Mouse (Mus musculus) c-Kit-positive CD71-positive TER-119-negative erythroid progenitor cells, embryonic 14.5 days (primary cell): ENCODE measurements around the gene Slc24a3.

Experiments
- DNase-seq: peaks from one replicate; pipeline ENCODE4 v3.0.0-alpha.2; 2013; ENCODE audit warnings: low read depth

Gene Slc24a3

GRCm38 (mm10) chr2:145546071-145546470 is 378.5 kb downstream of the Slc24a3 start:
- no peak for DNase-seq

GRCm38 (mm10) chr2:145554722-145555252 is 387.2 kb downstream of the Slc24a3 start:
- DNase-seq: no peak

- DNase-seq: no peak
Observed at GRCm38 (mm10) chr2:145555713-145556112, 388.2 kb downstream of the Slc24a3 start.

GRCm38 (mm10) chr2:145557361-145557931 is 389.9 kb downstream of the Slc24a3 start:
- peak; percentile 22 for DNase-seq

- DNase-seq: peak; percentile 6
Observed at GRCm38 (mm10) chr2:145562493-145562892, 394.9 kb downstream of the Slc24a3 start.

GRCm38 (mm10) chr2:145564596-145564995 is 397.0 kb downstream of the Slc24a3 start:
- DNase-seq: no peak

GRCm38 (mm10) chr2:145566904-145567303 is 399.4 kb downstream of the Slc24a3 start:
- no peak for DNase-seq

GRCm38 (mm10) chr2:145571943-145572342 is 404.4 kb downstream of the Slc24a3 start:
- no peak for DNase-seq

GRCm38 (mm10) chr2:145574148-145574547 is 406.6 kb downstream of the Slc24a3 start:
- no peak for DNase-seq

GRCm38 (mm10) chr2:145583103-145583502 is 415.5 kb downstream of the Slc24a3 start:
- no peak for DNase-seq

- no peak for DNase-seq
Observed at GRCm38 (mm10) chr2:145585437-145585836, 417.9 kb downstream of the Slc24a3 start.

- DNase-seq: peak; percentile 8
Observed at GRCm38 (mm10) chr2:145588009-145588737, 420.6 kb downstream of the Slc24a3 start.

GRCm38 (mm10) chr2:145591881-145592280 is 424.3 kb downstream of the Slc24a3 start:
- no peak for DNase-seq

- no peak for DNase-seq
Observed at GRCm38 (mm10) chr2:145593649-145594347, 426.2 kb downstream of the Slc24a3 start.

- no peak for DNase-seq
Observed at GRCm38 (mm10) chr2:145597866-145598265, 430.3 kb downstream of the Slc24a3 start.

- no peak for DNase-seq
Observed at GRCm38 (mm10) chr2:145607844-145608243, 440.3 kb downstream of the Slc24a3 start.

- DNase-seq: peak; percentile 22
Observed at GRCm38 (mm10) chr2:145610796-145611705, 443.5 kb downstream of the Slc24a3 start.

GRCm38 (mm10) chr2:145612937-145613336 is 445.4 kb downstream of the Slc24a3 start:
- no peak for DNase-seq

- DNase-seq: no peak
Observed at GRCm38 (mm10) chr2:145613705-145614104, 446.2 kb downstream of the Slc24a3 start.

- DNase-seq: no peak
Observed at GRCm38 (mm10) chr2:145619688-145620087, 452.1 kb downstream of the Slc24a3 start.

- no peak for DNase-seq
Observed at GRCm38 (mm10) chr2:145620709-145621108, 453.2 kb downstream of the Slc24a3 start.

GRCm38 (mm10) chr2:145621119-145621518 is 453.6 kb downstream of the Slc24a3 start:
- no peak for DNase-seq
